Mouse (Mus musculus) intestine, embryonic 14.5 days (tissue): ENCODE data around the gene Phlpp2. TPM values are rescaled to one million over a fixed set of nuclear protein-coding genes. Genes with fewer than 3 reads are reported as not detected.

Experiments
- ATAC-seq: fragments of 200-750 bp; cut with Nextera tagmentation; replicated peaks from 2 replicates; pipeline ENCODE4 v1.8.0; 2017; ENCODE audit warnings: low read depth, moderate number of reproducible peaks, moderate TSS enrichment, moderate library complexity; ENCODE audit not compliant: low FRiP score, low TSS enrichment
- DNase-seq: peaks from one replicate; pipeline ENCODE4 v3.0.0-alpha.2; 2018; ENCODE audit warnings: low spot score
- H3K27ac ChIP-seq: fragments of 300-500 bp; sonication (generic); 2 replicates; pipeline ENCODE4 v1.5.1; 2014; ENCODE audit warnings: low read depth, mild to moderate bottlenecking, control low read depth
- H3K27me3 ChIP-seq: fragments of 300-500 bp; sonication (generic); replicated peaks from 2 replicates; pipeline ENCODE4 v1.6.1; 2014; ENCODE audit warnings: low read length, control low read depth; ENCODE audit not compliant: control insufficient read depth, insufficient read depth
- H3K36me3 ChIP-seq: fragments of 300-500 bp; sonication (generic); 2 replicates; pipeline ENCODE4 v1.6.1; 2014; ENCODE audit warnings: low read length, control low read depth; ENCODE audit not compliant: control insufficient read depth, insufficient read depth
- H3K4me1 ChIP-seq: fragments of 300-500 bp; sonication (generic); replicated peaks from 2 replicates; pipeline ENCODE4 v1.6.1; 2014; ENCODE audit warnings: low read length, control low read depth, mixed read lengths; ENCODE audit not compliant: control insufficient read depth, insufficient read depth
- H3K4me2 ChIP-seq: fragments of 300-500 bp; sonication (generic); 2 replicates; pipeline ENCODE4 v1.6.1; 2014; ENCODE audit warnings: low read length
- H3K4me3 ChIP-seq: fragments of 300-500 bp; sonication (generic); 2 replicates; pipeline ENCODE4 v1.5.1; 2014; ENCODE audit warnings: low read depth, low read length, control low read depth, mixed read lengths
- H3K9ac ChIP-seq: fragments of 300-500 bp; sonication (generic); 2 replicates; pipeline ENCODE4 v1.6.1; 2014; ENCODE audit warnings: mild to moderate bottlenecking, low read length
- H3K9me3 ChIP-seq: fragments of 300-500 bp; sonication (generic); 2 replicates; pipeline ENCODE4 v1.6.1; 2016; ENCODE audit warnings: low read length, control low read depth; ENCODE audit not compliant: control insufficient read depth
- WGBS: fragments of 180-500 bp; shearing (Covaris S2); extraction: QIAGEN DNeasy Blood & Tissue Kit; methylation state at CpG from one replicate; pipeline ENCODE4 v1.1.7; 2014; 5-methylcytosine and 5-hydroxymethylcytosine counted together
- polyA plus RNA-seq: library from polyadenylated mRNA; unstranded; fragments of >200 nt; fragmentation: Nextera tagmentation; extraction: Ambion mirVana; gene quantifications from 2 replicates; pipeline ENCODE4 v1.2.1, GENCODE M21; 2014

Phlpp2 gene
- polyA plus RNA-seq, 1 experiment from 2014 or later: 4.2 TPM

DNA sequence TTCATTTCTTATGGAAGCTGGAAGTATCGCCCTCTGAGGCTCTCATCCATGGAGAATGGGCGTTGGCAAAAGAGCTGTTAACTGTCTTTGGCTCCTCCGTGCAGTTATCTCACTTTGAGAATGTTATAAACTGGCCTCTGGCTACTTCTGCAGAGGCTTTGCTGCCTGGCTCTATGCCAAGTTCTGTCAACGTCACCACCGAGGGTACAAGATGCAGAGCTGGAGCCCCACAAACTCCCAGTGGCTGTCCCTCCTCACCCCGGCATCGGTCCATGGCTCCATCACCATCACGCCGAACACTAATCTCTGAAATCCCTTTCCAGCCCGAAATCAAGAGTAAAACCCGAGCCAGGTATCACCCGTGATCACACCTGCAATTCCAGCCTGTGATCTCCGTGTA lies 95.1 kb downstream of the Phlpp2 start:
- peaks cover 31% of the 10 kb centered on the region for H3K27me3 ChIP-seq
- no peaks in the 10 kb centered on the region; the same call in 1 of the 2 replicates for H3K4me1 ChIP-seq
- H3K36me3 ChIP-seq: no peaks in the 10 kb centered on the region
- ATAC-seq (no peak), DNase-seq (no peak)
- H3K4me3 ChIP-seq: no peak overlapping the region
- no peaks in the 10 kb centered on the region for H3K9me3 ChIP-seq
- H3K4me2 ChIP-seq: no peak overlapping the region
- WGBS: 67% methylated on average over 13 of the region's 13 CpGs
- H3K27ac ChIP-seq: no peak overlapping the region
- H3K9ac ChIP-seq: no peak overlapping the region

DNA sequence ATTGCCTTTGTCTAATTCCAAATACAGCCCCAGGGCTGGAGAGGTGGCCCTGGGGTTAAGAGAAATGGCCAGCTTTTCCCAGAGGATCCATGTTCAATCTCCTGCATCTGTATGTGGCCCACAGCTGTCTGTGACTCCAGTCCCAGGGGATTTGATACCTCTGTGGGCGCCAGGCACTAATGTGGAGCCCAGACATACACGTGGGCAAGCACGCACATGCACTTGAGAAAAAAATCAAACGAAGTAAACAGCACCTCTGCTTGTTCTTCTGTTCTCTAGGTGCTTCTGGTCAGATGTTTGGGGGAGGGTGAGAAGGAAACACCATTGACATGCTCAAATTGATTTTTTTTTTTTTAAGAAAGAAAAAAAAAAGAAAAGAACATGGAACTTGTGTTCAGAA lies 95.8 kb downstream of the Phlpp2 start:
- Histone ChIP-seq H3K27me3 (peaks cover 38% of the 10 kb centered on the region), H3K4me1 (no peaks in the 10 kb centered on the region), H3K9ac (no peak overlapping the region), H3K27ac (no peak overlapping the region), H3K4me2 (no peak overlapping the region), H3K9me3 (no peaks in the 10 kb centered on the region), H3K36me3 (no peaks in the 10 kb centered on the region), H3K4me3 (no peak overlapping the region)
- WGBS: 71% methylated on average over 4 of the region's 4 CpGs
- ATAC-seq (no peak), DNase-seq (no peak)

DNA sequence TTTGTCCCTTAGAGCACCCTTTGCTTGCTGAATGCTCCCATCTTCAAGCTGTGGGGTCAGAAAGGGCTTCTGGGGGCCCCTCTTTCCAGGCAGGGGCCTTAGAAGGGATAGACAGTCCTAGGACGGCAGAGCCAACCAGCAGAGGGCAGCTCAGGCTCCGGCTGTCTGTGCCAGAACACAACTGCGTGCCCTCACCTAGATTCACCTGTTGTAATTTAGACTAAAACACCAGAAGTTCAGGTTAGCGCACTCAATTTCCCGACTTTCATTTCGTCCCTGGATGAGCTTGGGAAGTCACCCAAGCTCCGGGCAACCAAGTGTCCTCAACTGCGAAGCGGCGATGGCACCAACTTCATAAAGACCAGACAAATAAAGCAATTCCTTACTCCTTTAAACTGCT lies 100.5 kb downstream of the Phlpp2 start:
- DNase-seq (no peak), ATAC-seq (no peak)
- WGBS: 54% methylated on average over 10 of the region's 10 CpGs
- Histone ChIP-seq H3K9ac (no peak overlapping the region), H3K9me3 (no peaks in the 10 kb centered on the region), H3K27me3 (peaks cover 19% of the 10 kb centered on the region), H3K4me2 (no peak overlapping the region), H3K27ac (no peak overlapping the region), H3K4me1 (no peaks in the 10 kb centered on the region), H3K4me3 (no peak overlapping the region), H3K36me3 (no peaks in the 10 kb centered on the region)

DNA sequence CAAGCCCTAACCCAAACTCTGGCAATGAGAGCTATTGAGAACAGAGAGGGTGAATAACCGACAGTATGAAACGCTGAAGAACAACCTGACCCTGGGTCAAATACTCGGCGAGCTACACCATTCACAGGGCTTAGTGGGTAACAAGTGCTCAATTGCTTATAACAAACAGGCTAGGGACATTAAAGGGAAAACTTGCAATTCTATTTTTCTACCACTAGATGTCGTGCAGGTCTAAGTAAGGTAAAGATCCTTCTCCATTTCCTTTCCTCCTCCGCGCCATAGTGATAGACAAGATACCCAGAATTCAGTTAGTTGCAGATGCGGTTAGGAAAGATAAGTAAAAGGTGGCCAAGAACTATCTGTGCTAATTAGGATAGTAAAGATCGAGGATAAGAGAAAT lies 102.0 kb downstream of the Phlpp2 start:
- H3K4me2 ChIP-seq: no peak overlapping the region
- no peaks in the 10 kb centered on the region for H3K36me3 ChIP-seq
- no peaks in the 10 kb centered on the region for H3K9me3 ChIP-seq
- H3K9ac ChIP-seq: no peak overlapping the region
- no peak overlapping the region for H3K27ac ChIP-seq
- H3K27me3 ChIP-seq: peaks cover 19% of the 10 kb centered on the region
- 7% methylated on average over 9 of the region's 9 CpGs for WGBS
- no peak for DNase-seq
- H3K4me1 ChIP-seq: no peaks in the 10 kb centered on the region
- no peak for ATAC-seq
- no peak overlapping the region for H3K4me3 ChIP-seq

DNA sequence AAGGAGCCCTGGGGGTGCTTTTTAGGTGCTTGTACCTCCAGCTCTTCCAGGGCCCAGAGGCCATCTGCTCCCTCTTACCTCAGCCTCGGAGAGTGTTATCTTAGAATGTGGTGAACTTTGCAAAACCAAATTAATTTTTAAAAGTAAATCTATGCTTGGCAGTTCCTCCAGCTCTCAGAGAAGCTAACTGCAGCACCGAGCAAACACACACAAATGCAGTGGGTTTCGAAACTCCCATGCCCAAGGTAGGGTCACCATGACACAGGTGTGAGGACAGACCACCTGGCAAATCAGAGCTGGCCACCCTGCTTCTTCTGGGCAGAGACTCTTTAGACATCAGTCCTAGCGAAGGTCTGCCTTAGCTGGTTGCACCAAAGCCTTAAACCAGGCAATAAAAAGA lies 104.6 kb downstream of the Phlpp2 start:
- no peak for DNase-seq
- WGBS: 82% methylated on average over 4 of the region's 4 CpGs
- H3K9me3 ChIP-seq: 0 out of 2 replicates have a peak, but pooled peaks cover 4% of the 10 kb centered on the region
- no peak for ATAC-seq
- H3K9ac ChIP-seq: no peak overlapping the region
- no peak overlapping the region for H3K4me3 ChIP-seq
- H3K4me2 ChIP-seq: no peak overlapping the region
- no peaks in the 10 kb centered on the region for H3K4me1 ChIP-seq
- peaks cover 19% of the 10 kb centered on the region for H3K27me3 ChIP-seq
- no peaks in the 10 kb centered on the region for H3K36me3 ChIP-seq
- H3K27ac ChIP-seq: no peak overlapping the region

DNA sequence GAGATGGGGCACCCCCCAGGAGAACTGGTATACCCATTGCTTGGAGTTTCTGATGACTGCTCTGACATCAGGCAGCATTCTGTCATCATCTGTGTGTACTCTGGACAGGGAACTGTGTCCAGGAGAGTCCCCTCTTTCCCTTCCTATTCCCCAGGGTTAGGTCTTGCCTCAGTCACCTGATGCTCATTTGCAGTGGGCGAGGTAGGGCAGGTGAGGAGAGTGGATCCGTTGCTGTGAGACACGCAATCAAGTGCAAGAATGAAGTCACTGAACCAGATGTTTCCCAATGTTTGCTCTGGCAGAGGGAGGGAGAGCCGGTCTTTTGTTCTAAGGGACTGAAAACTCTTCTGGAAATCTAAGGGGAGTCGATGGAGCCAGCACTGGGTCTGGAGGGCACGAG lies 111.0 kb downstream of the Phlpp2 start:
- Histone ChIP-seq H3K4me1 (no peaks in the 10 kb centered on the region), H3K27ac (no peak overlapping the region), H3K4me3 (no peak overlapping the region), H3K9ac (no peak overlapping the region), H3K9me3 (0 out of 2 replicates have a peak, but pooled peaks cover 4% of the 10 kb centered on the region), H3K4me2 (no peak overlapping the region), H3K27me3 (no peaks in the 10 kb centered on the region), H3K36me3 (no peaks in the 10 kb centered on the region)
- DNase-seq (no peak), ATAC-seq (no peak)
- 76% methylated on average over 6 of the region's 6 CpGs for WGBS

DNA sequence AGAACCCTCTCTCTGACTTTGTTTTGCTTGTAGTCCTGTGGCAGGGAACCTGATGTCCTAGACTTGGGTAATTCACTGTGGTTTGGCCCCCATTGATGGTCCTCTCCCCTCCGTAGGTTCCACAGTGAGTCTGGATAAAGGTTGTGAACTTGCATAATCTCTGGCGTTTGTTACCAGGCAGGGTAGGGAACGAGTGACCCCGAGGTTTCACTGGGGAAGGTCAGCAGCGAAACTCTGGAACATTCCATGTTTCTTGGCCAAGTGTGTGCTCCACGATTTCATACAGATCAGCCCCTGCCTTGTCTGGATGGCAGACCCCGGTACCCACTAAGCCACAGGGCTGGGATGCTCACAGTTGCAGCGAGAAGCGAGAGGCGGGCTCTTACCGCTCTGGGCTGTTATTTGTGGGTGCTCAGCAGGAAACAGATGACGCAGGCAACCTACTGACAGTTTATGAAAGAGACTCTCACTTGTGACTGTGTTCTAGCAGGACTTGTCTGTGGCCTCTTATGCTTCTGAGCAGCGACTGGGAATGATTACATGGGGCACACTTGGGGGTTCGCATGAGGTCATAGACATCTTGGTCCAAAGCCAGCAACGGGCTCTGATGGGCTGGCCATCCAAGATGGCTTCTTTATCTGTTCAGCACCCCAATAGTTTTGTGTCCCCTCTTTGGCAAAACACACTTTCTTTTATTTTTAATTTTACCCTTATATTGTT lies 114.2 kb downstream of the Phlpp2 start:
- H3K27me3 ChIP-seq: no peaks in the 10 kb centered on the region
- 78% methylated on average over 15 of the region's 15 CpGs for WGBS
- H3K36me3 ChIP-seq: no peaks in the 10 kb centered on the region
- no peak overlapping the region for H3K4me3 ChIP-seq
- H3K4me2 ChIP-seq: no peak overlapping the region
- no peak for ATAC-seq
- no peak overlapping the region for H3K27ac ChIP-seq
- no peaks in the 10 kb centered on the region for H3K9me3 ChIP-seq
- no peak for DNase-seq
- no peaks in the 10 kb centered on the region for H3K4me1 ChIP-seq
- no peak overlapping the region for H3K9ac ChIP-seq

DNA sequence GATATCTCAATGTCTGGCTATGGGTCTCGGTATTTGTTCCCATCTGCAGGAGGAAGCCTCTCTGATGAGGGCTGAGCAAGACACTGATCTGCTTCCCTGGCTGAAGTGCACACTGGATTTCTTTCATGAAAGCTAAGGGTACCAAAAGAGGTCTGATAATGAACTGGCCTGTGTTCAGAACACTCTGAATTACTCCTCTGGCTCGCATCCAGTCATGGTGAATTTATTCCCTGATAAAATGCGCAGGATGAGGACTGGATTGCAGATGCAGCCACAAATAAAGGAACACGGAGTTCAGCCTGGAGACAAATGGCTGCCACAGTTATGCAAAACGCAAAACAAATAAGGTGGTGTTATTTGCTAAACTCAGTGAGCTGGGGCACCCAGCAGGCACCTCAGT lies 115.6 kb downstream of the Phlpp2 start:
- no peak overlapping the region for H3K27ac ChIP-seq
- H3K4me2 ChIP-seq: no peak overlapping the region
- H3K27me3 ChIP-seq: no peaks in the 10 kb centered on the region
- ATAC-seq: no peak
- no peaks in the 10 kb centered on the region for H3K9me3 ChIP-seq
- 40% methylated on average over 5 of the region's 5 CpGs for WGBS
- H3K4me3 ChIP-seq: no peak overlapping the region
- H3K4me1 ChIP-seq: no peaks in the 10 kb centered on the region
- no peak overlapping the region for H3K9ac ChIP-seq
- H3K36me3 ChIP-seq: no peaks in the 10 kb centered on the region
- no peak for DNase-seq

DNA sequence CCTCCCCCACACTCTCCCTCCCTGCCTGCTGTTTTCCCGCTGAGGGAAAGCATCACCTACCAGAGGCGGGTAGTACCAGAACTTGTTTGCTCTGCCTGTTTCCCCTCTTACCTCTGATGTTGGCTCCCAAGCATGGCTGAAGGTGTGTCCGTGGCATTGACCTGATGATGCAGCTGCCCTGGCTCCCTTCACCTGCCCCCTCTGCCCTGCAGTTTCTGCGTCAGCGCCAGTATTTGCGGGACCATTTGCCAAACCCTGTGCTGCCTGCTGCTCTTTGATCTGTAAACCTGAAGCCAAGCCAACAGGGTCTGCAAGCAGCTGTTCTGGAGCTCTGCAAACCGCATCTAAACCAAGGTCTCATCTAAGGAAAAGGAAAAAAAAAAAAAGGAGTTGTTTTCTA lies 118.0 kb downstream of the Phlpp2 start:
- Histone ChIP-seq H3K27me3 (no peaks in the 10 kb centered on the region), H3K27ac (no peak overlapping the region), H3K9me3 (no peaks in the 10 kb centered on the region), H3K9ac (no peak overlapping the region), H3K4me2 (no peak overlapping the region), H3K36me3 (no peaks in the 10 kb centered on the region), H3K4me3 (no peak overlapping the region), H3K4me1 (no peaks in the 10 kb centered on the region)
- ATAC-seq (no peak), DNase-seq (no peak)
- WGBS: 62% methylated on average over 7 of the region's 7 CpGs
